Mouse (Mus musculus): ENCODE data around the gene Cwc25. TPM values are rescaled to one million over a fixed set of nuclear protein-coding genes. Genes with fewer than 3 reads are reported as not detected.
A peak's percentile ranks its signal among the peaks of the same experiment; 100 is the strongest.
"Not testable (repeated sequence)": the region's sequence is repeated elsewhere in the genome, so short reads cannot be mapped to it uniquely, and the experiment has no call there.

Cwc25 gene
- polyA plus RNA-seq, 1 experiment from 2014 or later, result 19.4 TPM

DNA sequence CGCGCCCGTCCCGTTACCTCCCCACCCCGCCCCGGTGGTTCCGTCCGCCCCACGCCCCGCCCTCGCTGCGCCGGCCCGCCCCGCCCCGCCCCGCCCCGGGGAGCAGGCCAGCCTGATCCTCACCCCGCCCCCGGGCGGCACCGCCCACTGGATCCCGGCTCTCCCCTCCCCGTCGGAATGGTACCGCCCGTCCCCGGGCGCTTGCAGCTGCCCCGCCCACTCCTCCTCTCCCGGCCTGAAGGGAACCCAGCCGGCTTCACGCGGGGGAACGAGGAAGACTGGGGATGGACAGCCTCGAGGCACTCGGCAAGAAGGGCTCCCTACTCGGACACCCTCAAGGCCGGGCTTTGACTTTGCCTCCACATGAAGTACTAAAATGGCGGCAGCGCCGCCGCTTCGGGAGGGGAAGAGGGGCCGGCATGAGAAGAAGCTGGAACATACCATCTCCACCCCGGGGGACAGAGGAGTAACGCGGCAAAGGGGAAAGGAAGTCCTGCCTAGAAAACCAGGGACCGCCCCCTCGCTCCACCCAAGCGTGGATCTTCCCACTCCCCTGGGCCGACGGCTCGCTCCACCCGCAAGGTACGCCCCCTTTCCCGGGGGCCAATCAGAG, 21.5 kb downstream of the Cwc25 start:
- 1% methylated on average over 57 of the region's 57 CpGs for WGBS
- Histone ChIP-seq H3K27ac (peak overlapping the region; percentile 99), H3K27me3 (ENCODE audit: insufficient read depth, poor library complexity, severe bottlenecking) (no peaks in the 10 kb centered on the region), H3K9me3 (no peaks in the 10 kb centered on the region), H3K4me3 (peak overlapping the region; percentile 89), H3K4me1 (replicated peaks) (peaks cover 39% of the 10 kb centered on the region), H3K36me3 (peaks cover 41% of the 10 kb centered on the region)
- peak; percentile 99 for DNase-seq (ENCODE audit: low spot score)

DNA sequence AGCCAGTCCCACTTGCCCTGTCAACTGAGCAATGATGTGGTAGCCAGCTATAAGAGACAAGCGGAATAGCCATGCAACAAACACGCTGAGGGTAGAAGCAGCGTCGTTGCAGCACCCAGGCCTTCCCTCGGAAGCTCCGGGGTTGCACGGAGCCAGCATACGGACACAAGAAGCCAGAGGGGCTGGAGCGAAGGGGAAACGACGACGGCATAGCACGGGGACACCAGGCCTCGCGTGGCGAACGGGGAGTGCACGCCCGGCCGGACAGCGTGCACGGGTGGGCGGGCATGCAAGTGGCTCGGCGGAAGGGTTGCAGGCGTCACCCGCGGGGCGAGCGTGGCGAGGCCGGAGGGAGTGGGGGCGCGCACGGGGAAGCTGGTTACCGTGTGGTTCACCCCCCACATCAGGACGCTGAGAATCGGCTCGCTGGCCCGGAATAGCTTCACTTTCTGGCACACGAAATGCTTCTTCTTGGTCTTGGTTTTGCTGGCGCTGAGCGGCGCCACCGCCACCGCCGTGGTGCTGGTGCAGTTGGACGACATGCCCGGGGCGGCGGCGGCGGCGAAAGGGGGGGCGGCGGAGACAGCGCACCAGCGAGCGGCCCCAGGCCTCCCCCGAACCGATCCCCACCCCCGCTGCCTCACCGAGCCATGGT, 22.2 kb downstream of the Cwc25 start, which contains the start of gene Pip4k2b:
TSS of gene Pip4k2b (minus strand) at position 642 of the 655 bp plus-strand sequence.
- no peak for DNase-seq (ENCODE audit: low spot score)
- under 1% methylated on average over 63 of the region's 63 CpGs for WGBS

GRCm38 (mm10) chr11:97743423-97743822, 22.9 kb downstream of the Cwc25 start:
- H3K4me1 ChIP-seq (replicated peaks), result peaks cover 40% of the 10 kb centered on the region
- no peak for DNase-seq (ENCODE audit: low spot score)
- no peaks in the 10 kb centered on the region for H3K9me3 ChIP-seq
- no peaks in the 10 kb centered on the region for H3K27me3 ChIP-seq (ENCODE audit: insufficient read depth, poor library complexity, severe bottlenecking)
- H3K36me3 ChIP-seq, result peaks cover 27% of the 10 kb centered on the region
- peak overlapping the region; percentile 89 for H3K4me3 ChIP-seq
- 51% methylated on average over 9 of the region's 9 CpGs for WGBS
- H3K27ac ChIP-seq, result peak overlapping the region; percentile 99

More for the DNA sequence above, 22.2 kb downstream of the Cwc25 start, which contains the start of gene Pip4k2b:
- Histone ChIP-seq H3K27ac (peak within 1 kb of the TSS; percentile 99), H3K4me3 (peak within 1 kb of the TSS; percentile 89), H3K9me3 (no peaks in the 10 kb centered on the region), H3K27me3 (ENCODE audit: insufficient read depth, poor library complexity, severe bottlenecking) (no peaks in the 10 kb centered on the region), H3K36me3 (peaks cover 34% of the 10 kb centered on the region), H3K4me1 (replicated peaks) (peaks cover 40% of the 10 kb centered on the region)

DNA sequence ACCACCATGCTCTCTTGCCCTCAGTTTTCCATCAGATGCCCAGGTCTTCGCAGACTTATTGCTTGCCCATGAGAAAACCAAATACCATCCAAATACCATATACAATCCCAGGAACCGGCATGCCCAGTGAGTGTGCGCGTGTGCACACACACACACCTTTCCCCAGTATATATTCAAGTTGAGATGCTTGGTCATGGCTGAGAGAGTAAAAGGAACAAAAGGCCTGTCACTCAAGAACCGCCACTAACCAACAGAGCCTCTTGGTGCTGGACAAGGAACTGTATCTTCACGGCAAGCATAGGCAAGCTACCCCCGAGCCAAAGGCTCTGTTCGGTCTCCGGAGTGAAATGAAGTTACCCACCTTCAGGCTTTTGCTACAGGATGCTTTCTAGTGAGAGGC, 23.8 kb downstream of the Cwc25 start:
- Histone ChIP-seq H3K27me3 (ENCODE audit: insufficient read depth, poor library complexity, severe bottlenecking) (no peaks in the 10 kb centered on the region), H3K36me3 (peaks cover 18% of the 10 kb centered on the region), H3K9me3 (no peaks in the 10 kb centered on the region), H3K27ac (peak overlapping the region; percentile 99), H3K4me1 (replicated peaks) (peaks cover 40% of the 10 kb centered on the region), H3K4me3 (peak overlapping the region; percentile 89)
- WGBS, result 74% methylated on average over 9 of the region's 9 CpGs
- DNase-seq (ENCODE audit: low spot score), result no peak

- Histone ChIP-seq H3K9me3 (no peaks in the 10 kb centered on the region), H3K4me3 (peak overlapping the region; percentile 89; the same call in 1 of the 2 replicates), H3K27ac (no peak overlapping the region), H3K4me1 (replicated peaks) (peaks cover 40% of the 10 kb centered on the region), H3K27me3 (ENCODE audit: insufficient read depth, poor library complexity, severe bottlenecking) (no peaks in the 10 kb centered on the region), H3K36me3 (peaks cover 14% of the 10 kb centered on the region)
- WGBS, result 93% methylated on average over 5 of the region's 5 CpGs
- DNase-seq (ENCODE audit: low spot score), result no peak
Measured at GRCm38 (mm10) chr11:97742157-97742556, 24.2 kb downstream of the Cwc25 start.

- Histone ChIP-seq H3K9me3 (no peaks in the 10 kb centered on the region), H3K27ac (no peak overlapping the region), H3K4me3 (no peak overlapping the region), H3K4me1 (replicated peaks) (peaks cover 40% of the 10 kb centered on the region), H3K27me3 (ENCODE audit: insufficient read depth, poor library complexity, severe bottlenecking) (no peaks in the 10 kb centered on the region), H3K36me3 (no peaks in the 10 kb centered on the region; the same call in 1 of the 2 replicates)
- WGBS, result 58% methylated on average over 7 of the region's 7 CpGs
- no peak for DNase-seq (ENCODE audit: low spot score)
Measured at GRCm38 (mm10) chr11:97740190-97740589, 26.2 kb downstream of the Cwc25 start.

DNA sequence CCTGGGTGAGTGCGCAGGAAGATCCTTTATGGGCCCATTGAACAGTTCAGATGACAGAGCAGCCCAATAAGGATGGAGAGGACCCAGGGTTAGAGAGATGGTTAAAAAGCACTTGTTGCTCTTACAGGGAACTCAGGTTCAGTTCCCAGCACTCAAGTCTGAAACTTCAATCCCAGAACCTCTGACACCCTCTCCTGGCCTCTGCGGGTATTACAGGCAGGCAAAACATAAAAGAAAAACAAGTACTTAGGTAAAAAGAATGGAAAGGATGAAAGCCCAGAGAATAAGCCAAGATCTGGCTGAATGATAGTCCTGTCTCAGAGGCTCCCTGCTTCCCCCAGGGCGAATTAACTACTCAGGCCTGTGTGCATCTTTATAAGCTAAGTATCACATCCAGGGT, 27.2 kb downstream of the Cwc25 start:
- Histone ChIP-seq H3K9me3 (no peaks in the 10 kb centered on the region), H3K27me3 (ENCODE audit: insufficient read depth, poor library complexity, severe bottlenecking) (no peaks in the 10 kb centered on the region), H3K4me3 (no peak overlapping the region), H3K4me1 (replicated peaks) (peaks cover 39% of the 10 kb centered on the region), H3K36me3 (no peaks in the 10 kb centered on the region; the same call in 1 of the 2 replicates), H3K27ac (no peak overlapping the region)
- no peak for DNase-seq (ENCODE audit: low spot score)
- WGBS, result 87% methylated on average over 3 of the region's 3 CpGs

- Histone ChIP-seq H3K27me3 (ENCODE audit: insufficient read depth, poor library complexity, severe bottlenecking) (no peaks in the 10 kb centered on the region), H3K4me1 (replicated peaks) (peaks cover 39% of the 10 kb centered on the region), H3K36me3 (no peaks in the 10 kb centered on the region; the same call in 1 of the 2 replicates), H3K27ac (no peak overlapping the region), H3K9me3 (no peaks in the 10 kb centered on the region), H3K4me3 (no peak overlapping the region)
- WGBS, result 68% methylated on average over 6 of the region's 6 CpGs
- no peak for DNase-seq (ENCODE audit: low spot score)
Measured at GRCm38 (mm10) chr11:97738703-97739102, 27.7 kb downstream of the Cwc25 start.

DNA sequence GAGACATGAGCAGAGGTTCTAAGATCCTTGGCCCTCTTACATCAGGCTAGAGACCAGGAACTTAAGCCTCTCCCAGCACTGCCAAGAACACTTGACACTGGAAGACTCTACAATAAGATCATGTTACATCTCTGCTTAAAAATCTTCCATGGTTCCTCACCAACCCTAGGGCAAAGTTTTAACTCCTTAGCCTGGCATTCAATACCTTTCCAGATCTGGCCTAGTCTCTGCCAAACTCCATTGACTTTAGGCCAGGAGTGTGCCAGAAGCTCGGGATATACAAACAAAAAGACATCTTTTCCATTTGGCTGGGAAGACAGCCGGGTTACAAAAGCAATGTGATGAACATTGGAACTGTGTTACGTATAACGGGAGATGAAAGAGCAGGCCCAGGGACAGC, 28.8 kb downstream of the Cwc25 start:
- Histone ChIP-seq H3K27ac (no peak overlapping the region), H3K4me1 (replicated peaks) (peaks cover 32% of the 10 kb centered on the region), H3K36me3 (peaks cover 2% of the 10 kb centered on the region), H3K4me3 (no peak overlapping the region), H3K27me3 (ENCODE audit: insufficient read depth, poor library complexity, severe bottlenecking) (no peaks in the 10 kb centered on the region), H3K9me3 (no peaks in the 10 kb centered on the region)
- 80% methylated on average over 4 of the region's 4 CpGs for WGBS
- no peak for DNase-seq (ENCODE audit: low spot score)

GRCm38 (mm10) chr11:97736645-97737044, 29.7 kb downstream of the Cwc25 start:
- WGBS, result 92% methylated on average over 5 of the region's 5 CpGs
- no peaks in the 10 kb centered on the region for H3K27me3 ChIP-seq (ENCODE audit: insufficient read depth, poor library complexity, severe bottlenecking)
- no peaks in the 10 kb centered on the region for H3K9me3 ChIP-seq
- peaks cover 12% of the 10 kb centered on the region for H3K36me3 ChIP-seq
- H3K27ac ChIP-seq, result no peak overlapping the region
- H3K4me3 ChIP-seq, result no peak overlapping the region
- peaks cover 27% of the 10 kb centered on the region for H3K4me1 ChIP-seq (replicated peaks)
- no peak for DNase-seq (ENCODE audit: low spot score)

DNA sequence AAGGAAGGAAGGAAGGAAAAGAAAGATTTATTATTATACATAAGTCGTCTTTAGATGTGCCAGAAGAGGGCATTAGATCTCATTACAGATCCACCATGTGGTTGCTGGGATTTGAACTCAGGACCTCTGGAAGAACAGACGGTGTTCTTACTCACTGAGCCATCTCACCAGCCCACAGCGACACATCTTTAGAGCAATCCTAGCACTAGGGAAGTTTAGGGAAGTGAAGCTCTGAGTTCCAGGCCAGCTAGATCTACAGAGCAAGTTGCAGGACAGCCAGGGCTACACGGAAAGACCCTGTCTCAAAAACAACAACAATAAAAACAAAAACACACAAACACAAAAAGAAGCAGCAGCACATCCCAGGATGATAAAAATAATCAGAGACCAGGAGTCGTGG, 31.5 kb downstream of the Cwc25 start:
- not testable (repeated sequence) for DNase-seq (ENCODE audit: low spot score); H3K4me3 ChIP-seq; H3K9me3 ChIP-seq; H3K27me3 ChIP-seq (ENCODE audit: insufficient read depth, poor library complexity, severe bottlenecking); H3K27ac ChIP-seq
- H3K36me3 ChIP-seq, result peaks cover 27% of the 10 kb centered on the region
- H3K4me1 ChIP-seq (replicated peaks), result peaks cover 15% of the 10 kb centered on the region
- WGBS, result 91% methylated on average over 5 of the region's 5 CpGs

DNA sequence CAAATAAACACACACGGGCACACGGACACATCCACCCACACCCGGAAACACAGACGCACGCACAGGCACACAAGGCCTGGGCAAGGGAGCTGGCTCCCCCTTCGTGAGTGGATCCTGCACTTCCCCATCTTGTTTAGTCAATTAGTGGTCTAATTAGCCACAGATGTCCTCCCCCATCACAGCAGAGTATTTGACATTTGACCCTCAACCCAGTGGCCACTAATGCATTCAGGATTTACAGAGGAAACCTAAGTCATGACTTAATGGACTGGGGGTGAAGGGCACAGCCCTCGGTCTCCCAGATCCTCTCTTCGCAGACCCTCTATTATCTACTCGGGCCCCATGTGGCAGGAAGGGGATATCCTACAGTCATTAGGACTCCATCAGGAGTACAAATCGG, 32.7 kb downstream of the Cwc25 start:
- 0 out of 2 replicates have a peak overlapping the region, but pooled peaks have one; percentile 1 for H3K4me3 ChIP-seq
- H3K27ac ChIP-seq, result peak overlapping the region; percentile 50; the same call in 1 of the 2 replicates
- H3K36me3 ChIP-seq, result peaks cover 39% of the 10 kb centered on the region
- DNase-seq (ENCODE audit: low spot score), result peak; percentile 48
- WGBS, result 52% methylated on average over 10 of the region's 10 CpGs
- H3K4me1 ChIP-seq (replicated peaks), result peaks cover 15% of the 10 kb centered on the region
- H3K9me3 ChIP-seq, result no peaks in the 10 kb centered on the region
- H3K27me3 ChIP-seq (ENCODE audit: insufficient read depth, poor library complexity, severe bottlenecking), result no peaks in the 10 kb centered on the region

DNA sequence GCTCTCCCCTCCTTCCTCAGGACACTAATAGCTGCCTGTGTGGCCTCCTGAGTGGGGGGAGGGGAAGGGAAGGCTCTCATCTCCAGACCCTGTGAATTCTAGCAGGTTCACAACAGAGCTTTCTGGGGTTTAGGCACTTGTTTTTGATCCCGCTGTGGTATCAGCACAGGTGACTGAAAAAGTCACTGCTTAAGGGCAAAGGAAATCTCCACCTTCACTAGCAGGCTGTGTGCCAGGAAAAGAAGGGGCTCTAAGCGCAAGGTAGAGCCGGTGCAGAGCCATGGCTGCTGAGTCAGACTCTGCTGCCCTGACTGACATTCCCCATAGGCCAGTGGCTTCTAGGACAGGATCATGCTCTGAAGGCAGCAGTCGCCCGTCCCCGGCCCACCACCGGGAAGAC, 37.6 kb downstream of the Cwc25 start:
- no peak overlapping the region for H3K4me3 ChIP-seq
- no peak overlapping the region; the same call in 1 of the 2 replicates for H3K27ac ChIP-seq
- no peak for DNase-seq (ENCODE audit: low spot score)
- 88% methylated on average over 7 of the region's 7 CpGs for WGBS
- peaks cover 88% of the 10 kb centered on the region for H3K36me3 ChIP-seq
- no peaks in the 10 kb centered on the region for H3K27me3 ChIP-seq (ENCODE audit: insufficient read depth, poor library complexity, severe bottlenecking)
- no peaks in the 10 kb centered on the region for H3K9me3 ChIP-seq
- H3K4me1 ChIP-seq (replicated peaks), result peaks cover 14% of the 10 kb centered on the region

Measured in hindbrain, embryonic 10.5 days (tissue).